Mouse (Mus musculus) liver, adult 2 months (tissue): ENCODE data around the gene Fuk.

Experiments used
- CTCF ChIP-seq: fragments of 200-500 bp; IDR thresholded peaks from 2 replicates; pipeline ENCODE4 v1.5.1; 2011; ENCODE audit warnings: low read depth, low read length, control low read depth
- POLR2A ChIP-seq: fragments of 200-500 bp; IDR thresholded peaks from 2 replicates; pipeline ENCODE4 v1.6.1; 2011; ENCODE audit warnings: low read length, control low read depth; ENCODE audit not compliant: insufficient read depth; ENCODE audit errors: extremely low read depth

GRCm38 (mm10) chr8:110843207-110843606 lies 59.1 kb downstream of the Fuk start:
- TF ChIP-seq CTCF (no peak), POLR2A (no peak)
